Mouse (Mus musculus) layer of hippocampus, postnatal 10 days (tissue): ENCODE results near the gene Nucb1. TPM values are rescaled to one million over a fixed set of nuclear protein-coding genes. Genes with fewer than 3 reads are reported as not detected.
"Not testable (repeated sequence)": the region's sequence is repeated elsewhere in the genome, so short reads cannot be mapped to it uniquely, and the experiment has no call there.

Source experiments
- DNase-seq, 2 experiments: peaks; one replicate each; pipeline ENCODE4 v3.0.0; 2021; ENCODE audit warnings: low spot score in 2 of 2
- total RNA-seq, 2 experiments: library from RNA; stranded (reverse); gene quantifications; 2 replicates each; pipeline ENCODE4 v1.2.3; 2021

Gene Nucb1
- total RNA-seq, 2 experiments from 2014 or later, result 107 to 117 TPM

GRCm38 (mm10) chr7:45525809-45526473 is 15.7 kb upstream of the Nucb1 start, which contains the start of the genes Ppp1r15a and Plekha4:
TSS of gene Ppp1r15a (minus strand) at chr7:45526268.
TSS of gene Plekha4 (plus strand) at chr7:45526330.
- DNase-seq, result peak; percentile 97 to 98

- DNase-seq, result no peak
These were observed 14.8 kb upstream of the Nucb1 start for GRCm38 (mm10) chr7:45524841-45525621.

GRCm38 (mm10) chr7:45523678-45524170 is 13.5 kb upstream of the Nucb1 start:
- DNase-seq, result no peak

DNA sequence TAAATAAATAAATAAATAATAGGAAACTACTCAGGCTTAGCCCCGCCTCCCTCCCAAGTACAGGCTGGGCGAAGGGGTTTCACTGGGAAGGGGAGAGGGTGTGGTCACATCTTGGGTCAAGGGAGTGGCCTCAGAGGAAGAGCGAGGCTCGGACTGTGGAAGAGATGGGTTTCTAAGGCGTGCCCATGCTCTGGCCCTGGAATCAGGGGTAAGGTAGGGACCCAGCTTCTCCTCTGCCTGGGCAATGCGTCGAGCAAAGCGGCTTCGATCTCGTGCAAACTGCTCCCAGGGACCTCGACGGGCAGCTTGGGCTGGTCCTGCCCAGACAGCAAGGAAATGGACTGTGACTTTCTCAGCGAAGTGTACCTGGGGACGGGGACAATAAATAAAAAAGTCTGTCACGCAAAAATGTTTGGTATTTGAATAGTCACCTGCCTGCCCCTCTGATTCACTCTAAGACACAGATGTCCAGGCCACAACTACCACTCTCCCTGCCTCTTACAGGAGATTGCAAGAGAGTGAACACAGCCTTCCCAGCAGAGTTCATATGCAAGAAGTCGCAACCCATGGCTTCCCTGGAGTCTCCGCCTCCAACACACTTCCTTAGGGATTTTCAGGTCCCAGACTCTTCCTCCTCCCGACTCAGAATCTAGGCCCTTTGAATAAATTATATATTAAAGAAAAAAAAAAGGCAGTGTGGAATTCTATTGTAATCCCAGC is 12.9 kb upstream of the Nucb1 start:
- DNase-seq, result no peak

DNA sequence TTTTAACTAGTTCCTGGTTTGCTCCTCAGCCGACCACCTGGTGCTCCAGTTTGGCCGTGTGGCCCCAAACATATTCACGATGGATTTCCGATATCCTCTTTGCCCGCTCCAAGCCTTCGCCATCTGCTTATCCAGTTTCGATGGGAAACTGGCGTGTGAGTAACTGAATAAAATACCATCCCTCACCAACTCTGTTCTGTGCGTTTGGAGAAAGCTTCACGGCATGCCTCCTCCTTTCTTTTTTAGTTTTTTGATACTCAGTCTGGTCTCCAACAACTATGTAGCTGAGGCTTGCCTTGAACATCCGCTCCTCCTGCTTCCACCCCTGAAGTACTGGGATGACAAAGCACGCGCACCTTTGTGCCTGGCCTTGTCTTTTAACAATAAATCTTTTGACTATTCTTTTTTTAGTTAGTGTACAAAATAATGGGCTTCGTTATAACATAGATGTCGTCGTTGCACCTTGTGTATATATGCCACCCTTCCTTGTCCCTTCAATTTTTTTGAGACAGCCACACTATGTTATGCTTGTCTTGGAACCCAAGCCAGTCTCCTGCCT is 12.1 kb upstream of the Nucb1 start:
- no peak for DNase-seq

GRCm38 (mm10) chr7:45521728-45522184 is 11.6 kb upstream of the Nucb1 start:
- DNase-seq, result peak; percentile 82 to 88

DNA sequence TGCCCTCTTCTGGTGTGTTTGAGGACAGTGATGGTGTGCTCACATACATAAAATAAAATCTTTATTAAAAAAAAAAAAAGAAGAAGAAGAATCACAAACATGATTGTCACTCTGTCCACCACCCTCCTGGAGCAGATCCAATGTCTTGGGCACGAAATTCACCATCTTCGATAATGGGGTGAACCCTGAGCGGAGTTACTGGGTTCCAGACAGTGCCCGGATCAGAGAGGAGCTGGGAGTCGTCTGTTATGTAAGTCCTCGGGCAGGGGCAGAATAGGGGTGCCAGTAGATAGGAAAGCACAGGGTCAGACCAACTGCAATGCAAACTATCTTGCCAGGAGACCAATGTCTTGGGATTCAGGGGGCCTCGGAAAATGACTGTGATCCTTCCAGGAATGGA is 10.4 kb upstream of the Nucb1 start:
- no peak for DNase-seq

DNA sequence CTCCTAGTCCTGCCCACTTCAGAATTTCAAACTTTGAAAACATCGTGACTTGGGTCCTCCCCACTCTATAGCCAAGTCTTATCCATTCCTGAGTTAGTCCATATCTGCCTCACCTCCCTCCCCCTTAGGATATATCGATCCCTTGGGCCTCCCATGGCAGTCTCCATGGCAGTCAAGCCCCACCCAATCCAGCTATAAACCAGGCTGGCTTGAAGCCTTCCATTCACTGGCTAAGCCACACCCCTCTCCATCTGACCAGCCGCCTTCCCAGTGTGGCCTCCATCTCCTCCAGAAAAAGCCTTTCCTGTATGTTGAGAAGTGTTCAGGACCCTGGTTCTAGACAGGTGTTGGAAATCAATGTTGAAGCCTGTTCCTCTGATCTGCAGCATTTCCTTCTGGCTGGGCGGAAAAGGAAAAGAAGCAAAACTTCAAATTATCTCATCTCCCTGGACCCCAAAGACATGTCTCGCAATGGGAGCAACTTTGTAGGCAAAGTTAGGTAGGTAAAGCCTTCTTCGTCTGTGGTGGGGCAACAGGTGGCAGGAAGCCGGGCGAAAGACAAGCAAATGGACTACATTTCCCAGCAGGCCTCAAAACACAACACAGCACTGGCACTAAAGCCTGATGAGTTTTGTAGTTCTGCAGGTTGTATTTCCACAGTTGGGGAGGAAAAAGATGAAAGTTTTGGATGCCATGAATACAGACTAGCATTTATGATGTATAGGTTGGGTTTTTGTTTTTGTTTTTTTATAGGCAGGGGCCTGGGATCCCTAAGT is 9.3 kb upstream of the Nucb1 start:
- no peak for DNase-seq

DNA sequence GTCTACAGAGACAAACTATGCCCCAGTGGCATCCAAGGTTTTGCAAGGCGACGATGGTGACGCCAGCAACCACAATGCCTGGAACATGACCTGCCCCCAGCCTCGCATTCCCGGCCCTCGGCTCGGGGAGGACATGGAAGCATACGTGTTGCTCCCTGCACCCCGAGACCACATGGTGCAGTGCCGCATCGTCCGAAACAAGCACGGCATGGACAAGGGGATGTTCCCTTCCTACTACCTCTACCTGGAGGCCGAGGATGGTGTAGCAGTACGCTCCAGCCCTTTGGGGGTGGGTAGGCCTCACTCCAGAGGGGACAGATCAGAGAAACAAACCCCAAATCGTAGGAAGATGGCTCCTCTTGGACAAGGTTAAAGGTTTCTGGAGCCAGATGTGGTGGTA is 8.4 kb upstream of the Nucb1 start:
- DNase-seq, result no peak

- not testable (repeated sequence) for DNase-seq
These were observed 6.6 kb upstream of the Nucb1 start for GRCm38 (mm10) chr7:45516846-45517245.

GRCm38 (mm10) chr7:45515436-45515835 is 5.2 kb upstream of the Nucb1 start:
- no peak for DNase-seq

DNA sequence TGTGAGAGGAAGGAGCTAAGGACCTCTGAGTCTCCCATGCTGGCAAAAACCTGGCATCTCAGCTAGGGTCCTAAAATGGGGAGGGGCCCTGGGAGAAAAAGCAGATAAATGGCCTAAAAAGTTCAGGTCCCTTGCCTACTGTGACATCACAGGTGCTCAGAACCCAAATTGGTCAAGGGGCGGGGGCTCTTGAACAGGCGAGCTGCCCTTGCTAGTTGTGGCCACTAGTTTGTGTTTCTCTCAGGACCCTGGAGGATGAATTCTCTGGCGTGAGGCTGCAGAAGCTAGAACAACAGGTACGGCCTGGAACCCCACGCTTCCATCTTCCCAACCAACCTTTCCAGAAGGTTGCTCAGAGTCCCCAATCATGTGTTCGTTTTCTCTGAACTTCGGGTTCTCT is 4.2 kb upstream of the Nucb1 start:
- no peak for DNase-seq

DNA sequence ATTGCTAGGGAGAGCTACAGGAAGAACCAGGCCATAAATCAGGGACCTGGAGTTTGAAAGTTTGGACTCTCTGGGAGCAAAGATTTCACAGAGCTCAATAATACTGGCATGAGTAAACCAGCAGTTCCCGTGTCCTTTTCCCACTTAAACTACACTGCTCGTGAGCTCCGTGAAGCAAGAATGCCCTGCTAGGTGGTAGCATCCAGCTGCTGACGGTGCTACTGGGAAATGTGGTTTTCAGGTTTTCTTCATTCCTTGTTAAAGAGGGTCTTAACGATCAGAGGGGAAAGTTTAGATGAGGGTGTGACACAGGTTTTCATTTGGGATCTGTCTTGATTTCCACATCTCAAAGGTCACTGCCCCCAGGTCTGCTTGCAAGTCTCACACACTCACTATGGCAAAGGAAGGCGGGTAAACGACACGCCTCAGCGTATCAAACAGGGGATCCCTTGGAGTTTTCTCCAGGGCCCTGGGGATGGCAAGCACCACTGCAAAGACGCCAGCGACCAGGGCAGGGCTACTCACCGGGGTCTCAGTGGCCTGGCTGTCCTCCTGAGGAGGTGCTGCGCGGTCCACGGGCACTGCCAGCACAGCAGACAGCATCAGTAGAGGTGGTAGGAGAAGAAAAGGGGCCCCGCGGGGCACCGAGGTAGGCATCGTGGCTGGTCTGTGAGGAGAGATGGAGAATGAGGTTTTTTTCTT is 874 bp downstream of the Nucb1 start:
- DNase-seq, result no peak

GRCm38 (mm10) chr7:45508561-45508960 is 1.6 kb downstream of the Nucb1 start:
- DNase-seq, result no peak

GRCm38 (mm10) chr7:45507583-45507982 is 2.6 kb downstream of the Nucb1 start:
- DNase-seq, result no peak

DNA sequence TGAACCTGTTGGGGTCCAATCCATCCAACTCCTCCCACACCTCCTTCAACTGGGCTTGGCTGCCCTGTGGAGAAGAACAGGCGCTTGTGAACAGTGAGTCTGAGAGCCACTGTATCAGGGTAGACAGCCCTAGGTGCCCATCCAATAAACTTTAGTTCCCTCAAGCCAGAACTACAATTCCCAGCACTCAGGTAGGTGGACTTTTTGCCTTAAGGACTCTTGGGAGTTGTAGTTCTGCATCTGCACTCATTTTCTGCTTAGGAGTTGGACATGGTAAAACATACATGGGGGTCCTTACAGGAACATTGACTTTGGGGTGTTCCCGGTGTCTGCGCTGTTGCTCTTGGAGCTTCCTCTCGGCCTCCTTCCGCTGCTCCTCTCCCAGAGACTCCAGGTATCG is 11.8 kb downstream of the Nucb1 start:
- no peak for DNase-seq

DNA sequence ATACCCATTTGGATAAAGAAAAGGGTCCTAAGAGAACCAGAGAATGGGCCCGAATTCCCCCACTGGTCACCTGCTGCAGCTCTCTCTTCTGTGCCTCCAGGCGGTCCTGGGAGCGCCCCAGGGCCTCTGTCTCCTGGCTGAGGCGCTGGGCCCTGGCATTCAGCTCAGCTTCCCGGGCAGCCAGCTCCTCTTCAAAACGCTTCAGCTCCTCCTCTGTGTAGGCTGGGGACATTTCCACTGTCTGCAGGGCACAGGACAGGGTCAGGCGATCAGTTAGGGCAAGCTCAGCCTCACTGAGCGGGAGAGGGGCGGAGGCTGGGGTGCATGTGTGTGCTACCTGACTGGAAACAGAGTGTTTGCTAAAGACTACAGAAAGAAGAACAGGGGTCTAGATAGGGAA is 15.7 kb downstream of the Nucb1 start:
- DNase-seq, result no peak

DNA sequence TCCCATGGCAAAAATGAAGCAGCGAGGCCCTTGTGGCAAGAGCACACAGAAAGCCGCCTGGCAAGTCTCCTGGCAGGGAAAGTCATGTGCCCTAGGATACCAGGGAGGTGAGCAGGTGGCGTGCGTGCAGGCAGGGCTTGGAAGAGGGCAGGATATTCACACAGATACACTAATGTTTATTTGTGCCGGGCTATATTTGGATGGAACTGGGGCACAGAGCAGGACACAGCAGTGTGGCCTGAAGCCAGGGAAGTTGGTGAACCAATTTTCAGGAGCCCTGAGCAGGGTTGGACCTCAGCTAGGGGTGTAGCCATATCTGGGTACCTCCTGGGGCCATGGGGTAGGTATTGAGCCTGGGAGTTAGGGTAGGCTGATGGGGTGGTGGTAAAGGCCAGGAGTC is 17.3 kb downstream of the Nucb1 start:
- no peak for DNase-seq

DNA sequence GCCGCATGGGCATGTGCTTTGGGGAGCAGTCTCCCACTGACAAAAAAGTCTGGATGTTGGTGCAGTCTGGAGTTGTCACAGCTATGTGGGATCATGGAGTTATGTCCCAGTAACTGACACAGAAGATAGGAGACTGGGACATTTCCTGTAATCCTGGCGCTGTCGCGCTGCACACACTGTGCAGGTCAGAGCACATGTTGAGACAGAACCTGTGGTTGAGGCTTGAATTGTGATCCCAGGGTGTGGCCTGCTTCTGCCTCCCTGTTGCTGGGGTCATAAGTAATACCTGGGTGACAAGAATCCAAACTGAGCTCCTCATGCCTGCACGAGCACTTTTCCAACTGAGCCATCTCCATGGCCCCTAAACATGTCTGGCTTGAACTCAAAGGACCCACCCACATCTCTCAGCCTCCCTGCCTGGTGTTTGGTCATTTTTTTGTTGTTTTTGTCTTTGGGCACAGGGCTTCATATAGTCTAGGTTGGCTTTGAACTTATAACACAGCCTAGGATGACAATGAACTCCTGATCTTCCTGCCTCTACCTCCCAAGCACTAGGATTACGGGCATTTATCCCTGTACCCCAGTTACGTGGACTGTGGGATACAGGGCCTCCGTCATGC is 17.9 kb downstream of the Nucb1 start:
- DNase-seq, result no peak

GRCm38 (mm10) chr7:45491264-45491663 is 18.9 kb downstream of the Nucb1 start:
- no peak for DNase-seq
